Mouse (Mus musculus) hindbrain, postnatal 0 days (tissue): ENCODE results near the gene Tcea3. TPM values are rescaled to one million over a fixed set of nuclear protein-coding genes. Genes with fewer than 3 reads are reported as not detected.
A peak's percentile ranks its signal among the peaks of the same experiment; 100 is the strongest.

ENCODE experiments used
- ATAC-seq: fragments of 200-750 bp; cut with Nextera tagmentation; 2 replicates; pipeline ENCODE4 v1.8.0; 2017; ENCODE audit warnings: mild to moderate bottlenecking, moderate TSS enrichment, moderate library complexity
- DNase-seq: peaks from one replicate; pipeline ENCODE4 v3.0.0-alpha.2; 2015; ENCODE audit warnings: low spot score
- H3K27ac ChIP-seq: fragments of 300-500 bp; sonication (generic); 2 replicates; pipeline ENCODE4 v1.5.1; 2014; ENCODE audit warnings: mild to moderate bottlenecking
- H3K27me3 ChIP-seq: fragments of 300-500 bp; sonication (generic); 2 replicates; pipeline ENCODE4 v1.6.1; 2014; ENCODE audit warnings: low read length, mixed read lengths; ENCODE audit not compliant: insufficient read depth
- H3K36me3 ChIP-seq: fragments of 300-500 bp; sonication (generic); 2 replicates; pipeline ENCODE4 v1.6.1; 2014; ENCODE audit warnings: low read length, mixed read lengths; ENCODE audit not compliant: insufficient read depth
- H3K4me1 ChIP-seq: fragments of 300-500 bp; sonication (generic); 2 replicates; pipeline ENCODE4 v1.6.1; 2014; ENCODE audit warnings: antibody characterized with exemption, low read length, mixed read lengths; ENCODE audit not compliant: insufficient read depth
- H3K4me2 ChIP-seq: fragments of 300-500 bp; sonication (generic); 2 replicates; pipeline ENCODE4 v1.6.1; 2014; ENCODE audit warnings: low read depth, mild to moderate bottlenecking, low read length, moderate library complexity, mixed read lengths
- H3K4me3 ChIP-seq: fragments of 300-500 bp; sonication (generic); 2 replicates; pipeline ENCODE4 v1.5.1; 2014; ENCODE audit warnings: low read length
- H3K9ac ChIP-seq: fragments of 300-500 bp; sonication (generic); replicated peaks from 2 replicates; pipeline ENCODE4 v1.6.1; 2014; ENCODE audit warnings: mild to moderate bottlenecking, low read length, moderate library complexity, mixed read lengths
- H3K9me3 ChIP-seq: fragments of 300-500 bp; sonication (generic); 2 replicates; pipeline ENCODE4 v1.6.1; 2016; ENCODE audit warnings: low read length, mixed read lengths
- CTCF ChIP-seq: IDR thresholded peaks from 2 replicates; pipeline ENCODE4 v1.5.1; 2016; ENCODE audit warnings: antibody characterized with exemption, control low read depth, low read depth
- WGBS: fragments of 180-500 bp; shearing (Covaris S2); extraction: QIAGEN DNeasy Blood & Tissue Kit; methylation state at CpG from one replicate; pipeline ENCODE4 v1.1.7; 2014; 5-methylcytosine and 5-hydroxymethylcytosine counted together
- polyA plus RNA-seq: library from polyadenylated mRNA; unstranded; fragments of >200 nt; fragmentation: Nextera tagmentation; extraction: Ambion mirVana; gene quantifications from 2 replicates; pipeline ENCODE4 v1.2.1, GENCODE M21; 2015
- total RNA-seq: library from RNA; depleted of rRNA; stranded (reverse); fragments of >200 nt; gene quantifications from 2 replicates; pipeline ENCODE4 v1.2.3, GENCODE M21; 2014; rRNA removed

The Tcea3 gene
- total and polyA plus RNA-seq, 2 experiments from 2014 or later = 2.2 to 3.3 TPM

DNA sequence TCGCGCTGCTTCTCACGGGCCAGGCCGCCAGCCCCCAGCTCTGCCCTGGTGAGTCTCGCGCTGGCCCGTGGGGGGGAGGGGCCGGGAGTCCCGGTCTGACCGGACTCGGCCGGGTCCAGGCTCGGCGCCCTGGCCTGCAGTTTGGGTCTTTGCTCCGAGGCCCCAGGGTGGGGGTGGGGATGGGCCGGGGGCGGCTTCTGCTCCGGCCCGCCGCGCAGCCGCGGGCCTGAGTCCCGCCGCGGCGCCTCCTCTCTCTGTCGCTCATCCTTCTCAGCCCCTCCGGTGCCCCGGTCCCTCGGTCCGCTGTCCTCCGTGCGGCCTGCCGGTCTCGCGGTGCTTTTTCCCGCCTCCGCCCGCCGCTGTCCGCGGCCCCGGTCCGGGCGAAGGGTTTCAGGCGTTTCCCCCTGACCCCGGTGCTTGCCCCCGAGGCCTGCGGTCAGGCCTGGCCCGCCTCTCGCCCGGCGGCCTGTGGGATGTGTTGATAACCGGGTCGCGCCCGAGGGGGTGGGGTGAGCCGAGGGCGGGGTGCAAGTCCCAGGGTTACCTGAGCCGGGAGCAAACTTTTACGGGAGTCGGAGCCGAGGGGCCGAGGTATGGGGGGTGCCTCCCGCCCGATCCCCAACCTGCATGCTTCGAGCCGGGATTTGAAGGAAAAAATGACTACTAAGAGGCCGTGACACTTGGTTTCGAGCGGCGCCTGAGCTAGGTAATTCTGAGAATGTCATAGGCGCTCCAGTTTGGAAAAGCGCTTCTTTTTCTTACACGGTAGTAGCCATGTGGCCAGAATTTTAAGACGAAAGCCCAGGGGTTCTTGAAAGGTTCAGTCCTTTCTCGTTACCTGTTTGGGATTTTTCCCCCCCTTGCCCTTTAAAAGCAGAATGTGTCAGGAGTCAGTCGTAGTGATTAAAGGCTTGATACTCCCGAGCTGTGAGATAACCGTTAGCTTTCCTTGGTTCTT, 63.8 kb downstream of the Tcea3 start:
- ATAC-seq = no peak
- Histone ChIP-seq H3K9me3 (no peaks in the 10 kb centered on the region), H3K36me3 (no peaks in the 10 kb centered on the region), H3K27ac (peak overlapping the region; percentile 98), H3K27me3 (no peaks in the 10 kb centered on the region), H3K4me3 (peak overlapping the region; percentile 100), H3K4me2 (peak overlapping the region; percentile 89), H3K4me1 (0 out of 2 replicates have a peak, but pooled peaks cover 11% of the 10 kb centered on the region), H3K9ac (peak overlapping the region; percentile 98)
- TF ChIP-seq CTCF = no peak
- WGBS = under 1% methylated on average over 75 of the region's 81 CpGs
- DNase-seq = no peak

DNA sequence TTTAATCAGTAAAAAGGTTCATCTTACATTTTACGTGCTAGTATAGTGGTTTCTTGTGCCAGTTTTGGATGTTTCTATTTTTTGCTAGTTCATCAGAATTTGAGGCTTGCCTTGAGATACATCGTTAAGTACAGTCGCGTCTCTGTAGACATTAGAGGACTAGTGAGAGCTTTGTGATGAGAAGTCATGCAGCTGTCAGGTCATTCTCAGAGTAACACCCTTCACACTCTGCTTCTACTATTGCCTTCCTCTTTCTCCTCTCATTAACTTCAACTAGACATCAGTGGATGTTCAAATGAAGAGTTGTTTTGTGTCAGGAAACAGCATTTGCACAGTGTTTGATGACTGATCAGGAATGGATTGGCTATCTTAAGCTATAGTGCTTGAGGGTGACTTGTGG, 65.1 kb downstream of the Tcea3 start:
- Histone ChIP-seq H3K27me3 (no peaks in the 10 kb centered on the region), H3K4me1 (0 out of 2 replicates have a peak, but pooled peaks cover 11% of the 10 kb centered on the region), H3K36me3 (no peaks in the 10 kb centered on the region), H3K4me2 (peak overlapping the region; percentile 89), H3K4me3 (peak overlapping the region; percentile 100), H3K9me3 (no peaks in the 10 kb centered on the region), H3K27ac (no peak overlapping the region), H3K9ac (peak overlapping the region; percentile 41; the same call in 1 of the 2 replicates)
- no peak for TF ChIP-seq CTCF
- ATAC-seq = no peak
- no peak for DNase-seq
- WGBS = 13% methylated on average over 4 of the region's 4 CpGs

DNA sequence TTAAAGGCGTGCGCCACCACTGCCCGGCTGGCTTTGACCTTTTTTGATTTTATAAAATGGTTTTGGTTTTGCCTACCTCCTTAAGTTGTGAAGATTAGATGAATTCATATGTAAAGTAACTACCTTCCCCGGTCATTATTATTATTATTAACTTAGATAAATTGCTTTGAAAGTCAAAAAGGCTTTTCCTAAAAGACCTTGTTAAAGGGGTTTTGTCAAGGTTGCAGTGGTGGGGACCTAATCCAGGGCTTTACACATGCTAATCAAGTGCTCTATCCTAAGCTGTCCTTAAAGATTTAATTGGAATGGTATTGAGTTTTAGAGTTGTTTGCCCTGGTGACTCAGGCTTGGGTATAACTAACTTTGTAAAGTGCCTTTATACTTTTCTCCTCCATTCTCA, 70.1 kb downstream of the Tcea3 start:
- H3K27me3 ChIP-seq = no peaks in the 10 kb centered on the region
- no peak overlapping the region for H3K9ac ChIP-seq
- no peak overlapping the region for H3K4me3 ChIP-seq
- 0 out of 2 replicates have a peak, but pooled peaks cover 6% of the 10 kb centered on the region for H3K4me1 ChIP-seq
- no peak overlapping the region for H3K4me2 ChIP-seq
- no peak overlapping the region for H3K27ac ChIP-seq
- peaks cover 20% of the 10 kb centered on the region for H3K36me3 ChIP-seq
- no peak for DNase-seq
- 82% methylated on average over 4 of the region's 4 CpGs for WGBS
- no peaks in the 10 kb centered on the region for H3K9me3 ChIP-seq
- ATAC-seq = no peak
- no peak for TF ChIP-seq CTCF

DNA sequence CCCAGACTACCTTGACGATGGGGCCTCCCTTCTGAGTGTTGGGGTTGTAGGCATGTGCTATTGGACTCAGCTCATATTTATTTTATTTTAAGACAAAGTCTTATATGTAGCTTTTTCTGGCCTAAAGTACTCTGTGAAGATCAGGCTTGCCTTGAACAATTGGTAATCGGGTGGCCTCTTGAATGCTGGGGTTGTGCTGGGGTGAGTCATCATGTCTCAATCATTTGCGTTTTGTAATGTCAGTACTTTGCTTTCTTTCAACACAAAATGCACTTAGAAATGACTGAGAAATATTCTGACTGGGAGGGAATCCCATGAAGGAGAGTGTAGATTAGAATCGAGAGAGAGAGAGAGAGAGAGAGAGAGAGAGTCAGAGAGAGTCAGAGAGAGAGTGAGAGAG, 72.5 kb downstream of the Tcea3 start:
- Histone ChIP-seq H3K9ac (no peak overlapping the region), H3K27me3 (no peaks in the 10 kb centered on the region), H3K4me3 (no peak overlapping the region), H3K9me3 (no peaks in the 10 kb centered on the region), H3K4me1 (no peaks in the 10 kb centered on the region), H3K4me2 (no peak overlapping the region), H3K27ac (no peak overlapping the region), H3K36me3 (peaks cover 26% of the 10 kb centered on the region)
- ATAC-seq (no peak), DNase-seq (no peak)
- 88% methylated on average over 4 of the region's 4 CpGs for WGBS
- TF ChIP-seq CTCF = no peak

DNA sequence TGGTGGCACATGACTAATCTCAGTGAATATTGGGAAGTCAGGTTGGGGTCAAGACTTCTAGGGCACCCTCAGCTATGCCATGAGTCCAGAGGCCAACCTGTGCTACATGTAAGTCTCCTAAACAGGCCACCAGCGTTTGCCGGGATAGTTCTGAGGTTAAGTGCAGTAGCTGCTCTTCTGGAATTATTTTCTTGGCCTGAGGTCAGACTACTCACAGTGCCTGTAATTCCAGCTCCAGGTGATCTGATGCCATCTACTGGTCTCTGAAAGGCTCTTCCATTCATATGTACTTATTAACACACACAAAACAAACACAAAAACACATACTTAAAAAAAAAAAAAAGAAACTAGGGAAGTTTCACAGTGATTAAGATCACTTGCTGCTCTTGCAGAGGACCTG, 76.7 kb downstream of the Tcea3 start:
- peak; percentile 47 for TF ChIP-seq CTCF
- 55% methylated on average over 2 of the region's 2 CpGs for WGBS
- no peaks in the 10 kb centered on the region for H3K4me1 ChIP-seq
- peaks cover 18% of the 10 kb centered on the region for H3K36me3 ChIP-seq
- no peaks in the 10 kb centered on the region for H3K9me3 ChIP-seq
- H3K9ac ChIP-seq = no peak overlapping the region
- H3K27me3 ChIP-seq = no peaks in the 10 kb centered on the region
- no peak overlapping the region for H3K27ac ChIP-seq
- ATAC-seq (no peak), DNase-seq (peak; percentile 26)
- H3K4me3 ChIP-seq = no peak overlapping the region
- H3K4me2 ChIP-seq = no peak overlapping the region

Other genes with a start within 250 kb of the Tcea3 start
- 20.9 and 26.5 TPM in 2 replicates for gene Eloa, start 226.0 kb upstream of the Tcea3 start, total RNA-seq
- gene Eloa, start 226.0 kb upstream of the Tcea3 start, polyA plus RNA-seq = 19.7 and 19.8 TPM in 2 replicates
- gene Rpl11, start 194.3 kb upstream of the Tcea3 start, total RNA-seq = 765 and 914 TPM in 2 replicates
- gene Rpl11, start 194.3 kb upstream of the Tcea3 start, polyA plus RNA-seq = 297 and 312 TPM in 2 replicates
- gene Id3, start 104.2 kb upstream of the Tcea3 start, total RNA-seq = 204 and 344 TPM in 2 replicates
- 253 and 254 TPM in 2 replicates for gene Id3, start 104.2 kb upstream of the Tcea3 start, polyA plus RNA-seq
- 3.5 and 3.7 TPM in 2 replicates for gene E2f2, start 75.3 kb upstream of the Tcea3 start, total RNA-seq
- gene E2f2, start 75.3 kb upstream of the Tcea3 start, polyA plus RNA-seq = 2.3 and 2.4 TPM in 2 replicates
- gene Asap3, start 41.4 kb upstream of the Tcea3 start, total RNA-seq = 9.1 and 10.5 TPM in 2 replicates
- gene Asap3, start 41.4 kb upstream of the Tcea3 start, polyA plus RNA-seq = 4.1 TPM in 2 replicates
- 53.4 and 61.5 TPM in 2 replicates for gene Zfp46, start 37.0 kb downstream of the Tcea3 start, total RNA-seq
- 22.4 and 22.6 TPM in 2 replicates for gene Zfp46, start 37.0 kb downstream of the Tcea3 start, polyA plus RNA-seq
- 66.4 and 69.0 TPM in 2 replicates for gene Hnrnpr, start 63.2 kb downstream of the Tcea3 start, total RNA-seq
- 154 and 159 TPM in 2 replicates for gene Hnrnpr, start 63.2 kb downstream of the Tcea3 start, polyA plus RNA-seq
- gene Htr1d, start 175.8 kb downstream of the Tcea3 start, total RNA-seq = 2.7 and 3.7 TPM in 2 replicates
- gene Htr1d, start 175.8 kb downstream of the Tcea3 start, polyA plus RNA-seq = 3.6 and 4.0 TPM in 2 replicates
- gene 6030445D17Rik, start 214.5 kb downstream of the Tcea3 start, total RNA-seq = 0.29 and 1.0 TPM in 2 replicates
- gene 6030445D17Rik, start 214.5 kb downstream of the Tcea3 start, polyA plus RNA-seq = 0.16 and 0.37 TPM in 2 replicates
- gene Luzp1, start 222.0 kb downstream of the Tcea3 start, total RNA-seq = 15.6 and 18.3 TPM in 2 replicates
- 71.4 and 76.4 TPM in 2 replicates for gene Luzp1, start 222.0 kb downstream of the Tcea3 start, polyA plus RNA-seq